Mouse (Mus musculus) stomach, postnatal 0 days (tissue): Measurements from ENCODE around the gene Rpl9. TPM values are rescaled to one million over a fixed set of nuclear protein-coding genes. Genes with fewer than 3 reads are reported as not detected.

Experiments
- ATAC-seq: fragments of 200-750 bp; cut with Nextera tagmentation; 2 replicates; pipeline ENCODE4 v1.8.0; 2017; ENCODE audit not compliant: low FRiP score, low TSS enrichment
- DNase-seq: peaks from one replicate; pipeline ENCODE4 v3.0.0-alpha.2; 2016; ENCODE audit warnings: low spot score
- H3K27ac ChIP-seq: fragments of 300-500 bp; sonication (generic); replicated peaks from 2 replicates; pipeline ENCODE4 v1.5.1; 2014; ENCODE audit warnings: mild to moderate bottlenecking, control low read depth
- H3K27me3 ChIP-seq: fragments of 300-500 bp; sonication (generic); 2 replicates; pipeline ENCODE4 v1.6.1; 2014; ENCODE audit warnings: low read length; ENCODE audit not compliant: control insufficient read depth, insufficient read depth
- H3K36me3 ChIP-seq: fragments of 300-500 bp; sonication (generic); 2 replicates; pipeline ENCODE4 v1.6.1; 2014; ENCODE audit warnings: low read length, mixed read lengths; ENCODE audit not compliant: control insufficient read depth, insufficient read depth
- H3K4me1 ChIP-seq: fragments of 300-500 bp; sonication (generic); replicated peaks from 2 replicates; pipeline ENCODE4 v1.6.1; 2014; ENCODE audit warnings: antibody characterized with exemption; ENCODE audit not compliant: control insufficient read depth, insufficient read depth
- H3K4me2 ChIP-seq: fragments of 300-500 bp; sonication (generic); replicated peaks from 2 replicates; pipeline ENCODE4 v1.6.1; 2014; ENCODE audit warnings: low read depth, mild to moderate bottlenecking, control low read depth, moderate library complexity
- H3K4me3 ChIP-seq: fragments of 300-500 bp; sonication (generic); 2 replicates; pipeline ENCODE4 v1.5.1; 2014; ENCODE audit warnings: low read depth, low read length, control low read depth
- H3K9ac ChIP-seq: fragments of 300-500 bp; sonication (generic); 2 replicates; pipeline ENCODE4 v1.6.1; 2014; ENCODE audit warnings: mild to moderate bottlenecking, low read length, control low read depth, mixed read lengths
- H3K9me3 ChIP-seq: fragments of 300-500 bp; sonication (generic); 2 replicates; pipeline ENCODE4 v1.6.1; 2016; ENCODE audit warnings: low read length; ENCODE audit not compliant: control insufficient read depth
- CTCF ChIP-seq: IDR thresholded peaks from 2 replicates; pipeline ENCODE4 v1.5.1; 2016; ENCODE audit warnings: antibody characterized with exemption, low read depth, mild to moderate bottlenecking, moderate library complexity
- EP300 ChIP-seq: optimal IDR thresholded peaks from 2 replicates; pipeline ENCODE3; 2016; ENCODE audit warnings: antibody characterized with exemption
- WGBS: fragments of 180-500 bp; shearing (Covaris S2); extraction: QIAGEN DNeasy Blood & Tissue Kit; methylation state at CpG from one replicate; pipeline ENCODE4 v1.1.7; 2014; 5-methylcytosine and 5-hydroxymethylcytosine counted together
- polyA plus RNA-seq: library from polyadenylated mRNA; unstranded; fragments of >200 nt; fragmentation: Nextera tagmentation; extraction: Ambion mirVana; gene quantifications from 2 replicates; pipeline ENCODE4 v1.2.1, GENCODE M21; 2015

Gene Rpl9
- 917 and 919 TPM in 2 replicates for polyA plus RNA-seq

- TF ChIP-seq EP300 (no peak), CTCF (no peak)
- peak; percentile 97 for ATAC-seq
- H3K4me1 ChIP-seq = no peaks in the 10 kb centered on the region
- H3K9me3 ChIP-seq = no peaks in the 10 kb centered on the region
- peaks cover 7% of the 10 kb centered on the region for H3K36me3 ChIP-seq
- no peaks in the 10 kb centered on the region for H3K27me3 ChIP-seq
- peak; percentile 98 for DNase-seq
- under 1% methylated on average over 83 of the region's 83 CpGs for WGBS
- H3K27ac ChIP-seq = peak within 1 kb of the TSS; percentile 97
- peak within 1 kb of the TSS; percentile 98 for H3K4me3 ChIP-seq
- peak within 1 kb of the TSS; percentile 98 for H3K9ac ChIP-seq
- H3K4me2 ChIP-seq = peak within 1 kb of the TSS; percentile 73
Measured at GRCm38 (mm10) chr5:65390648-65391644, at the start of gene Rpl9, which contains the start of gene Lias. Gene Rpl9 (minus strand): TSS chr5:65391444. Gene Lias (plus strand): TSS chr5:65391497.

- ATAC-seq (no peak), DNase-seq (no peak)
- no peak overlapping the region for H3K4me2 ChIP-seq
- H3K4me3 ChIP-seq = no peak overlapping the region
- H3K27me3 ChIP-seq = no peaks in the 10 kb centered on the region
- H3K4me1 ChIP-seq = no peaks in the 10 kb centered on the region
- H3K36me3 ChIP-seq = no peaks in the 10 kb centered on the region
- TF ChIP-seq EP300 = no peak
- TF ChIP-seq CTCF = no peak
- H3K9ac ChIP-seq = no peak overlapping the region
- no peaks in the 10 kb centered on the region for H3K9me3 ChIP-seq
- no peak overlapping the region for H3K27ac ChIP-seq
Measured at GRCm38 (mm10) chr5:65438041-65438440, 46.8 kb upstream of the Rpl9 start.

- Histone ChIP-seq H3K4me3 (peak within 1 kb of the TSS; percentile 87), H3K36me3 (no peaks in the 10 kb centered on the region), H3K9ac (peak within 1 kb of the TSS; percentile 87), H3K27ac (peak within 1 kb of the TSS; percentile 96), H3K9me3 (no peaks in the 10 kb centered on the region), H3K27me3 (no peaks in the 10 kb centered on the region), H3K4me2 (peak within 1 kb of the TSS; percentile 74), H3K4me1 (no peaks in the 10 kb centered on the region)
- under 1% methylated on average over 50 of the region's 51 CpGs for WGBS
- no peak for TF ChIP-seq CTCF
- no peak for TF ChIP-seq EP300
- DNase-seq = peak; percentile 99
- ATAC-seq = peak; percentile 97
Measured at GRCm38 (mm10) chr5:65435806-65436561, 44.7 kb upstream of the Rpl9 start, which contains the start of gene Ugdh. Gene Ugdh (minus strand): TSS chr5:65435949.

- under 1% methylated on average over 43 of the region's 47 CpGs for WGBS
Measured at GRCm38 (mm10) chr5:65435363-65435805, 44.1 kb upstream of the Rpl9 start.

GRCm38 (mm10) chr5:65434471-65435362 lies 43.5 kb upstream of the Rpl9 start:
- no peaks in the 10 kb centered on the region for H3K27me3 ChIP-seq
- peak overlapping the region; percentile 92 for H3K27ac ChIP-seq
- TF ChIP-seq EP300 (no peak), CTCF (0 out of 2 replicates have a peak, but pooled peaks have one; percentile 19)
- 2% methylated on average over 15 of the region's 15 CpGs for WGBS
- peak overlapping the region; percentile 87 for H3K4me3 ChIP-seq
- no peaks in the 10 kb centered on the region for H3K36me3 ChIP-seq
- peak overlapping the region; percentile 74 for H3K4me2 ChIP-seq
- no peak for ATAC-seq
- H3K4me1 ChIP-seq = no peaks in the 10 kb centered on the region
- DNase-seq = no peak
- H3K9me3 ChIP-seq = no peaks in the 10 kb centered on the region
- peak overlapping the region; percentile 87 for H3K9ac ChIP-seq

More at GRCm38 (mm10) chr5:65435363-65435805, 44.1 kb upstream of the Rpl9 start:
- no peaks in the 10 kb centered on the region for H3K9me3 ChIP-seq
- no peaks in the 10 kb centered on the region for H3K27me3 ChIP-seq
- peak overlapping the region; percentile 87 for H3K4me3 ChIP-seq
- H3K27ac ChIP-seq = peak overlapping the region; percentile 92
- TF ChIP-seq CTCF (no peak), EP300 (no peak)
- H3K4me2 ChIP-seq = peak overlapping the region; percentile 74
- H3K36me3 ChIP-seq = no peaks in the 10 kb centered on the region
- DNase-seq (no peak), ATAC-seq (no peak)
- H3K4me1 ChIP-seq = no peaks in the 10 kb centered on the region
- H3K9ac ChIP-seq = peak overlapping the region; percentile 87
